Mouse (Mus musculus) liver, embryonic 12.5 days (tissue): Measurements from ENCODE around the gene Bcl2l1. TPM values are rescaled to one million over a fixed set of nuclear protein-coding genes. Genes with fewer than 3 reads are reported as not detected.

ENCODE experiments used
- microRNA-seq: library from miRNA; unstranded; fragments of <30 nt; microRNA quantifications from one replicate; pipeline ENCODE4, GENCODE M21; 2017
- polyA plus RNA-seq: library from polyadenylated mRNA; unstranded; fragments of >200 nt; fragmentation: Nextera tagmentation; extraction: Ambion mirVana; gene quantifications from 2 replicates; pipeline ENCODE4 v1.2.1, GENCODE M21; 2016

The Bcl2l1 gene
- polyA plus RNA-seq, 1 experiment from 2014 or later: 127 TPM

Small RNA genes lying within 50 kb of the gene (microRNA-seq; reads per million reads assigned to microRNA genes)
- gene Gm23802 (not detected), gene Mir5622 (8.1 reads per million, percentile 18 among the genes with 10 or more reads in this experiment)

Other genes with a start within 250 kb of the Bcl2l1 start
- not detected in 2 replicates for gene Defb45, start 232.3 kb downstream of the Bcl2l1 start, polyA plus RNA-seq
- not detected in 2 replicates for gene Defb36, start 227.4 kb downstream of the Bcl2l1 start, polyA plus RNA-seq
- 0.56 TPM in 1 of 2 replicates, not detected in the other for gene Defb25, start 208.7 kb downstream of the Bcl2l1 start, polyA plus RNA-seq
- 1.3 and 1.4 TPM in 2 replicates for gene Rem1, start 204.8 kb downstream of the Bcl2l1 start, polyA plus RNA-seq
- 57.5 and 59.1 TPM in 2 replicates for gene H13, start 162.3 kb downstream of the Bcl2l1 start, polyA plus RNA-seq
- gene Mcts2, start 144.7 kb downstream of the Bcl2l1 start, polyA plus RNA-seq: 26.4 and 27.2 TPM in 2 replicates
- 28.1 and 30.6 TPM in 2 replicates for gene Id1, start 95.5 kb downstream of the Bcl2l1 start, polyA plus RNA-seq
- gene Cox4i2, start 77.6 kb downstream of the Bcl2l1 start, polyA plus RNA-seq: 2.5 and 3.4 TPM in 2 replicates
- gene Tpx2, start 16.2 kb upstream of the Bcl2l1 start, polyA plus RNA-seq: 88.0 and 89.9 TPM in 2 replicates
- not detected in 2 replicates for gene Mylk2, start 79.6 kb upstream of the Bcl2l1 start, polyA plus RNA-seq
- gene Foxs1, start 101.5 kb upstream of the Bcl2l1 start, polyA plus RNA-seq: 0.13 TPM in 1 of 2 replicates, not detected in the other
- gene Dusp15, start 120.0 kb upstream of the Bcl2l1 start, polyA plus RNA-seq: not detected in 2 replicates
- 0.14 and 0.15 TPM in 2 replicates for gene Ttll9, start 130.8 kb upstream of the Bcl2l1 start, polyA plus RNA-seq
- 55.2 and 56.2 TPM in 2 replicates for gene Pdrg1, start 183.7 kb upstream of the Bcl2l1 start, polyA plus RNA-seq
- not detected in 2 replicates for gene Xkr7, start 200.1 kb upstream of the Bcl2l1 start, polyA plus RNA-seq
- gene Ccm2l, start 234.2 kb upstream of the Bcl2l1 start, polyA plus RNA-seq: 2.1 and 2.6 TPM in 2 replicates